Mouse (Mus musculus): ENCODE data around the gene Rad51c. TPM values are rescaled to one million over a fixed set of nuclear protein-coding genes. Genes with fewer than 3 reads are reported as not detected.
"Not testable (repeated sequence)": the region's sequence is repeated elsewhere in the genome, so short reads cannot be mapped to it uniquely, and the experiment has no call there.

The Rad51c gene
- polyA plus RNA-seq, 1 experiment from 2014 or later, result 9.5 TPM

DNA sequence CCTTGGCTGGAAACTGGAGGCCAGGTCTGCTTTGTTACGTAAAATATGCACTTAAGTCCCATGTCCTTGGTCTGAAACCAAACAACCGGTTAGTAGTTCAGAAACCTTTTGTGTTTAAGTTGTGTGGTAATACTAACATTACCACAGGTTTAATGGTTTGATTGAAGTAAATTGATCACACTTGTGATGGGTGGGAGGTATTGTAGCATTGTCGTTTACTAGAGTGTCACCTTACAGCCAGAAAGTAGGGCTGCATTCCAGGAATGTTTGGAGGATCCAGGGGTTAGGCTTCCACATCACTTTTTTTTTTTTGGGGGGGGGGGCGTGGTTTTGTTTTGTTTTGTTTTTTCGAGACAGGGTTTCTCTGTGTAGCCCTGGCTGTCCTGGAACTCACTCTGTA lies 11.4 kb upstream of the Rad51c start:
- WGBS, result 54% methylated on average over 5 of the region's 5 CpGs
- Histone ChIP-seq H3K27me3 (no peaks in the 10 kb centered on the region), H3K9ac (no peak overlapping the region), H3K27ac (no peak overlapping the region), H3K9me3 (replicated peaks) (no peaks in the 10 kb centered on the region), H3K4me1 (replicated peaks) (no peaks in the 10 kb centered on the region), H3K36me3 (no peaks in the 10 kb centered on the region), H3K4me3 (no peak overlapping the region), H3K4me2 (no peak overlapping the region)
- ATAC-seq (replicated peaks; ENCODE audit: insufficient number of reproducible peaks, insufficient read depth, low FRiP score, low read depth), result no peak

DNA sequence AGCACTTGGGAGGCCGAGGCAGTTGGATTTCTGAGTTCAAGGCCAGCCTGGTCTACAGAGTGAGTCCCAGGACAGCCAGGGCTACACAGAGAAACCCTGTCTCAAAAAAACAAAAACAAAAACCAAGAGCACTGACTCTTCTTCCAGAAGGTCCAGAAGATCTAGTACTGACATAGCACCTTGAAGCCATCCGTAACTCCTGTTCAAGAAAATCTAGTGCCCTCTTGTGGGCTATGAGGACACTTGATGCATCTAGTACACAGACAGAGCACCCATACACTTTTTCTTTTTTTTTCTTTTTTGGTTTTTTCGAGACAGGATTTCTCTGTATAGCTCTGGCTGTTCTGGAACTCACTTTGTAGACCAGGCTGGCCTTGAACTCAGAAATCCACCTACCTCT lies 8.7 kb upstream of the Rad51c start:
- ATAC-seq (replicated peaks; ENCODE audit: insufficient number of reproducible peaks, insufficient read depth, low FRiP score, low read depth); H3K9ac ChIP-seq; H3K4me3 ChIP-seq; H3K9me3 ChIP-seq (replicated peaks); H3K36me3 ChIP-seq; H3K4me1 ChIP-seq (replicated peaks); H3K27ac ChIP-seq; H3K4me2 ChIP-seq; H3K27me3 ChIP-seq: not testable (repeated sequence)
- WGBS, result 59% methylated on average over 3 of the region's 3 CpGs

DNA sequence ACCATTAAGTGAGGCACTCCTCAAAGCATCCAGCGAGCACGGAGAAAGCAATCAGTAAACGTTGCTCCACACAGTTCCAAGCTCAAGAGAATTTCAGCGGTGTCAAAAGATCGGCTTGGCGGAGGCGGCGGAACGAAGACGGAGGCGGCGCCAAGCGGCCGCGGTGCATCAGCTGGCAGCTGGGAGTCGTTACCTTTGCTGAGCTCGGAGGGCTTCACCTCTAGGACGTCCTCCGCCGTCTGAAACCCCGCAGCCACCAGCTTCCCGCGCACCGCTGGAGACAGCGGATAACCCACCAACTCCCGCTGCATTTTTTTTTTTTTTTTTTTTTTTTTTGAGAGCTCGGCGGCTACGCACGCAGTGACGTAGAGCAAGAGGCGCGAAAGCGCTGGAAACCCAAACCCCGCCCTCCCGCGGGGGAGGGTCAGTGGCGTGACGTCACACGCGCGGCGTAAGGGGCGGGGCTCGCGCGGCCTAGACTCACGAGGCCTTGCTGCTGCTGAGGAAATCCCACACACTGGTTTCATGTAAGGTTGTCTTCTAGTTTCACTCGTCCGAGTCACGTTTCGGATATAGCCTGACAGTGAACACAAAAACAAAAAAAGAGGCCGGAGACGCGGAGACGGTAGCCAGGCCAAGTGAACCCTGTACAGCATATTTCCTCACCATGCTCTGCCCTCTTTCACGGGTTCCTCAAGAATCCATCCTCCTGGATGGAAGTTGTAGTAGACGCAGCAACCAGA lies 472 bp downstream of the Rad51c start:
- WGBS, result 2% methylated on average over 58 of the region's 58 CpGs
- peaks cover 4% of the 10 kb centered on the region for H3K4me1 ChIP-seq (replicated peaks)
- peak; percentile 97 for ATAC-seq (replicated peaks; ENCODE audit: insufficient number of reproducible peaks, insufficient read depth, low FRiP score, low read depth)

DNA sequence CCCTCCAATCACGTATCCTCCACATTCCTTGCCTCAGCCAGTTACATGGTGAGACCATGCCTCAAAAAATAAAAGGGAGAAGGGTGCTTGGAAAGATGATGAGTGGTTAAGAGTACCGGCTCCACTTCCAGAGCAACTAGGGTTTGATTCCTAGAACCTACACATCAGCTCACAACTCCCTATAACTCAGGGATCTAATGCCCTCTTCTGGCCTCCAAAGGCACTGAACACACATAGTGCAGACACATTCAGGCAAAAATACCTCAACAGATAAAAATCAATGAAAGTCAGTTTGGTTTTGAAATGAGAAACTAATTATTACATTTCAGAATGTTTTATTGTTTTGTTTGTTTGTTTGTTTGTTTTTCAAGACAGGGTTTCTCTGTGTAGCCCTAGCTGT lies 6.4 kb downstream of the Rad51c start:
- 67% methylated on average over 2 of the region's 2 CpGs for WGBS
- no peak overlapping the region for H3K9ac ChIP-seq
- no peak overlapping the region for H3K4me2 ChIP-seq
- H3K27ac ChIP-seq, result no peak overlapping the region
- H3K4me3 ChIP-seq, result no peak overlapping the region
- H3K27me3 ChIP-seq, result no peaks in the 10 kb centered on the region
- H3K9me3 ChIP-seq (replicated peaks), result no peaks in the 10 kb centered on the region
- H3K4me1 ChIP-seq (replicated peaks), result no peaks in the 10 kb centered on the region
- no peaks in the 10 kb centered on the region; the same call in 1 of the 2 replicates for H3K36me3 ChIP-seq
- ATAC-seq (replicated peaks; ENCODE audit: insufficient number of reproducible peaks, insufficient read depth, low FRiP score, low read depth), result no peak

More for the DNA sequence above, 472 bp downstream of the Rad51c start:
- H3K27ac ChIP-seq, result peak overlapping the region; percentile 92
- H3K9me3 ChIP-seq (replicated peaks), result no peaks in the 10 kb centered on the region
- no peaks in the 10 kb centered on the region for H3K27me3 ChIP-seq
- peak overlapping the region; percentile 70 for H3K9ac ChIP-seq
- peak overlapping the region; percentile 68 for H3K4me2 ChIP-seq
- H3K4me3 ChIP-seq, result peak overlapping the region; percentile 65
- H3K36me3 ChIP-seq, result no peaks in the 10 kb centered on the region; the same call in 1 of the 2 replicates

DNA sequence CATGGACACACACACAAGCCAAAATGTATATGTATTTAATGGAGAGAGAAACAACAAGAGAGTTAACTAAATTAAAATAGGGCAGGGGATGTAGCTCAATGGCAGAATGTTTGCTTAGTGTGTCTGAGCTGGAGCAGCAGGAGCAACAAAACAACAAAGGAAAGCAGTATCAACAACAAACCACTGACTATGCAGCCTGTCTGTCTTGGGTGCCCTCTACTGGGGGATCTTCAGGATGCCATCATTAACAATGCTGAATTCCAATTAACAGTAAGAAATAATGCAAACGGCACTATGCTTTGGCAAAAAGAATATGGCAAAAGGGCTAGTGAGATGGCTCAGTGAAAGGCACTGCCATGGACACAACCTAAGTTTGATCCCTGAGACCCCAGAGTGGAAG lies 10.9 kb downstream of the Rad51c start:
- ATAC-seq (replicated peaks; ENCODE audit: insufficient number of reproducible peaks, insufficient read depth, low FRiP score, low read depth), result no peak
- Histone ChIP-seq H3K9ac (no peak overlapping the region), H3K27me3 (no peaks in the 10 kb centered on the region), H3K27ac (no peak overlapping the region), H3K4me2 (no peak overlapping the region), H3K36me3 (no peaks in the 10 kb centered on the region), H3K9me3 (replicated peaks) (no peaks in the 10 kb centered on the region), H3K4me3 (no peak overlapping the region), H3K4me1 (replicated peaks) (no peaks in the 10 kb centered on the region)
- 40% methylated on average over 1 of the region's 1 CpGs for WGBS

DNA sequence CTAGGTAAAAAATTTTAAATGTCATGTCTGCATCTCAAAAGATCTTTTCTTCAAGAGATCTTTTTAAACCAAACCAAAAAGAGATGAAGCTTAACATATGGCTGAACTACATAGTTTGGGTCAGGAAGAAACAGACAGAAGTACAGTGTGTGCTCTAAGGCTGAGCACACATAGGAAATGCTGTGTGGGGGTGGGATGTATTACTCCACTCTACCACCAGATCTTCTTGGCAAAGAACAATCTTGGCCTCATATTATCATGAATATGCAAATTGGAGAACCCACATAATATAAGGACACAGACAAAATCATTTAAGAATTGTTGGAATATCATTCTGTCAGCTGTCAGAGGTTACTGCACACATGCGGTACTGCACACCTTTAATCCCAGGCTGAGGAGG lies 19.1 kb downstream of the Rad51c start:
- Histone ChIP-seq H3K4me2 (no peak overlapping the region), H3K9me3 (replicated peaks) (no peaks in the 10 kb centered on the region), H3K36me3 (no peaks in the 10 kb centered on the region), H3K4me3 (no peak overlapping the region), H3K27ac (no peak overlapping the region), H3K9ac (no peak overlapping the region), H3K4me1 (replicated peaks) (no peaks in the 10 kb centered on the region), H3K27me3 (no peaks in the 10 kb centered on the region)
- 90% methylated on average over 1 of the region's 1 CpGs for WGBS
- ATAC-seq (replicated peaks; ENCODE audit: insufficient number of reproducible peaks, insufficient read depth, low FRiP score, low read depth), result no peak

DNA sequence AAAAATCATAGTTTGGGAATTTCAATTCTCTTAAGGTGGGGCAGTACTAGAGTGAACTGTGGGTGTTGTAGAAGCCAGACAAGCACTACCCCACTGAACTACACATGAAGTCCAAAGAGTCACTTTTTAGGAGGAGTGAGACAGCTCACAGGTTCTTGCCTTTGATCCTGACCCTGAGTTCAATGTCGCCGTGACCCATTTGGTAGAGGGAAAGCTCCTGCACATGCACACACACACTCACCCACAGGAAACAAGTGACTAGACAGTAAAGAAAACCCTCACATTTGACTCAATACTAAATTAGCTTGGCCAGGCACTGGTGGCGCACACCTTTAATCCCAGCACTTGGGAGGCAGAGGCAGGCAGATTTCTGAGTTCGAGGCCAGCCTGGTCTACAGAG lies 20.2 kb downstream of the Rad51c start:
- Histone ChIP-seq H3K9ac (no peak overlapping the region), H3K4me2 (no peak overlapping the region), H3K36me3 (peaks cover 4% of the 10 kb centered on the region; the same call in 1 of the 2 replicates), H3K4me1 (replicated peaks) (no peaks in the 10 kb centered on the region), H3K4me3 (no peak overlapping the region), H3K27ac (no peak overlapping the region), H3K9me3 (replicated peaks) (no peaks in the 10 kb centered on the region), H3K27me3 (no peaks in the 10 kb centered on the region)
- 96% methylated on average over 4 of the region's 4 CpGs for WGBS
- no peak for ATAC-seq (replicated peaks; ENCODE audit: insufficient number of reproducible peaks, insufficient read depth, low FRiP score, low read depth)

DNA sequence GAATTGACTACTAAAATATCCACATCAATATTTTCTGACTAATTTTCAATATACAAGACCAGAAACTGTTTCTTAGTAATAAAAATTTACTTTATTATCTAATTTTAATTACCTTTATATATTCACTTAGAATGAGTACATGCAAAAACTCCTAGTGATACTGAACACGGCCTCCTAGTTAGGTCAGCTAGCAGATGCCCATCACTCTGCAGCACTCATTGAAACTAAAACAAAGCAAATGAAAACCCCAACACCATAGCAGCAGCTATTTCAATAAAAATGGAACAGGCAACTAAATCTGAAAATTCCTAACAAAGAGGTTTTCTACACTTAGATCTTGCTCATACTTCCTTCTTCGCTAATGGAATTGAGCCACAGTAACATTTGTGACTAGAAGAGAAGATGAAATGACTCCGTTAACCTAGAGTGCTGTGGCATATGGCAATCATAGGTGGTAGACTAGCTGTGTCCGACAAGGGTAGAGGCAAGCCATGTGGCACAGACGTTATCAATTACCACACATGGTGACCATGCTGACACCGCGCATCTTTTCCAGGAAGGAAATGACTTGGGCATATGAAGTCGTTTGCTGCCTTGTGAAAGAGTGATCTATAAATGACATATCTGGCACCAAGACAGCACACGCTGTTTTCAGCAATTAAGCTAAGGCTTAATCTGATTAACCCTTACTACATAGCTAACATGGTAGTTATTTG lies 36.7 kb downstream of the Rad51c start:
- Histone ChIP-seq H3K9me3 (replicated peaks) (no peaks in the 10 kb centered on the region), H3K9ac (no peak overlapping the region), H3K36me3 (no peaks in the 10 kb centered on the region), H3K4me1 (replicated peaks) (no peaks in the 10 kb centered on the region), H3K4me3 (no peak overlapping the region), H3K27me3 (no peaks in the 10 kb centered on the region), H3K4me2 (no peak overlapping the region), H3K27ac (no peak overlapping the region)
- WGBS, result 69% methylated on average over 9 of the region's 9 CpGs
- ATAC-seq (replicated peaks; ENCODE audit: insufficient number of reproducible peaks, insufficient read depth, low FRiP score, low read depth), result no peak

DNA sequence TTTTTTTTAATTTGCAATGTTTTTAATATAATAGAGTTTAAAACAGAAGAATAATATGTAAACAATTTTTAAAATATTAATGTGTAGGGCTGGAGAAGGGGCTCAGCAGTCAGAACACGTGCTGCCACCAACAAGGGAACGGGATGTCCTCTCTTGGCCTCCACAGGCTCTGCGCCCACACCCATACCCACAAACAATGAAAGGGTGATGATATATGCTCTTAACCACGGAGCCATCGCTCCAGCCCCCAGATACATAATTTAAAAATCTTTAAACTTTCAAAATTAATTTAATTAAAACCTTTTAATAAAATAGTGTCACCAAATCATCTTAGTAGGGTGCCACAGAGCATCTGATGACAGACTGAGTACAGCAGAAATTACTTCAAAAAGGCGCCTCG lies 37.7 kb downstream of the Rad51c start:
- Histone ChIP-seq H3K27me3 (no peaks in the 10 kb centered on the region), H3K36me3 (no peaks in the 10 kb centered on the region), H3K9me3 (replicated peaks) (no peaks in the 10 kb centered on the region), H3K4me2 (no peak overlapping the region), H3K4me1 (replicated peaks) (no peaks in the 10 kb centered on the region), H3K9ac (no peak overlapping the region), H3K27ac (no peak overlapping the region), H3K4me3 (no peak overlapping the region)
- no peak for ATAC-seq (replicated peaks; ENCODE audit: insufficient number of reproducible peaks, insufficient read depth, low FRiP score, low read depth)
- WGBS, result 79% methylated on average over 7 of the region's 7 CpGs

DNA sequence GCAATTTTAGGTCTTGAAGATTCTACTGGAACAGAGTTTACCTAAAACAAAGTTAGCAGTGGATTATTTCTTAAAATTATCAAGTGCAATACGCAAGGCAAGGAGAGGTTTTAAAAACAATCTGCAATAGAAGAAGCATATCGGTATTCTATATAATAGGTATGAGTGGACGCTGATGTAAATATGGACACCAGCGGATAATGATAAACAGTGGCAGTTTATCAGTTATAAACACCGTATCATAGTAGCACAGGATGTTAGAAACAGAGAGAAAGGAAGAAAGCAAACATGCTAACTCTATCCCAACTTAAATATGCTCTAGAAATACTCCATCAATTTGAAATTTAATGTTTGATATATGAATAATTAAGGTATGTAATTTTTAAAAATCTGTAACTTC lies 39.6 kb downstream of the Rad51c start:
- Histone ChIP-seq H3K4me2 (no peak overlapping the region), H3K4me3 (no peak overlapping the region), H3K4me1 (replicated peaks) (no peaks in the 10 kb centered on the region), H3K27ac (no peak overlapping the region), H3K9ac (no peak overlapping the region), H3K27me3 (peaks cover 5% of the 10 kb centered on the region; the same call in 1 of the 2 replicates), H3K9me3 (replicated peaks) (no peaks in the 10 kb centered on the region), H3K36me3 (no peaks in the 10 kb centered on the region)
- ATAC-seq (replicated peaks; ENCODE audit: insufficient number of reproducible peaks, insufficient read depth, low FRiP score, low read depth), result no peak
- WGBS, result 81% methylated on average over 5 of the region's 5 CpGs

DNA sequence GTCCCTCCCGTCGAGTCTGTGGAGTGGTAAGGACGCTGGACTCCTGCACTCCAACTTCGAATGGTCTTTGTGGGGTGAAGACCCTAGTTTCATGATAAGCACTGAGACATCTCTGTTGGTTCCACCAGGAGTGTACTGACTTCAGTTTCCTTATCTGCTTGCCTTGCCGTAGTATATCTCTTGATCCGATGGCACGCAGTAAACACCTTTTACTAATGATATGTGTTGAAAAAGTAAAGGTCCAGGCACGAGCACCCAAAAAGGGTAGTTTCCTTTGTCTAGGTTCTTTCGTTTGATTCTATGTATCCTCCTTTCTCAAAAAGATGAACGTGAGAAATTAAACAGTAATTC lies 45.5 kb downstream of the Rad51c start:
- no peaks in the 10 kb centered on the region for H3K36me3 ChIP-seq
- no peak overlapping the region for H3K27ac ChIP-seq
- peaks cover 14% of the 10 kb centered on the region for H3K4me1 ChIP-seq (replicated peaks)
- no peaks in the 10 kb centered on the region for H3K9me3 ChIP-seq (replicated peaks)
- H3K9ac ChIP-seq, result peak overlapping the region; percentile 65
- WGBS, result 15% methylated on average over 10 of the region's 10 CpGs
- ATAC-seq (replicated peaks; ENCODE audit: insufficient number of reproducible peaks, insufficient read depth, low FRiP score, low read depth), result no peak
- H3K4me3 ChIP-seq, result peak overlapping the region; percentile 65
- H3K4me2 ChIP-seq, result peak overlapping the region; percentile 77
- peaks cover 8% of the 10 kb centered on the region; the same call in 1 of the 2 replicates for H3K27me3 ChIP-seq

All from heart, embryonic 15.5 days (tissue).